Mouse (Mus musculus) limb, embryonic 14.5 days (tissue): ENCODE results near the gene Slco4c1. TPM values are rescaled to one million over a fixed set of nuclear protein-coding genes. Genes with fewer than 3 reads are reported as not detected.

Source experiments
- ATAC-seq: fragments of 200-750 bp; cut with Nextera tagmentation; 2 replicates; pipeline ENCODE4 v1.8.0; 2017; ENCODE audit warnings: low read depth, moderate number of reproducible peaks, moderate TSS enrichment; ENCODE audit not compliant: low FRiP score
- DNase-seq: peaks from one replicate; pipeline ENCODE4 v3.0.0-alpha.2; 2015; ENCODE audit warnings: low spot score
- H3K27ac ChIP-seq: fragments of 300-500 bp; sonication (generic); replicated peaks from 2 replicates; pipeline ENCODE4 v1.5.1; 2014; ENCODE audit warnings: low read depth, mild to moderate bottlenecking, low read length, moderate library complexity, mixed read lengths
- H3K27me3 ChIP-seq: fragments of 300-500 bp; sonication (generic); 2 replicates; pipeline ENCODE4 v1.6.1; 2014; ENCODE audit warnings: low read length, mixed read lengths; ENCODE audit not compliant: control insufficient read depth, insufficient read depth
- H3K36me3 ChIP-seq: fragments of 300-500 bp; sonication (generic); 2 replicates; pipeline ENCODE4 v1.6.1; 2014; ENCODE audit warnings: mild to moderate bottlenecking, low read length, moderate library complexity, mixed read lengths; ENCODE audit not compliant: control insufficient read depth, insufficient read depth
- H3K4me1 ChIP-seq: fragments of 300-500 bp; sonication (generic); 2 replicates; pipeline ENCODE4 v1.6.1; 2014; ENCODE audit warnings: antibody characterized with exemption, low read length, mixed read lengths; ENCODE audit not compliant: control insufficient read depth, insufficient read depth
- H3K4me2 ChIP-seq: fragments of 300-500 bp; sonication (generic); replicated peaks from 2 replicates; pipeline ENCODE4 v1.6.1; 2014; ENCODE audit warnings: low read depth, mild to moderate bottlenecking, low read length, moderate library complexity; ENCODE audit not compliant: severe bottlenecking
- H3K4me3 ChIP-seq: fragments of 300-500 bp; sonication (generic); replicated peaks from 2 replicates; pipeline ENCODE4 v1.5.1; 2014; ENCODE audit warnings: low read length
- H3K9ac ChIP-seq: fragments of 300-500 bp; sonication (generic); 2 replicates; pipeline ENCODE4 v1.6.1; 2014; ENCODE audit warnings: mild to moderate bottlenecking, low read depth, low read length, moderate library complexity; ENCODE audit not compliant: severe bottlenecking
- H3K9me3 ChIP-seq: fragments of 300-500 bp; sonication (generic); 2 replicates; pipeline ENCODE4 v1.6.1; 2016; ENCODE audit warnings: low read length; ENCODE audit not compliant: control insufficient read depth
- POLR2A ChIP-seq: fragments of 200-500 bp; IDR thresholded peaks from 2 replicates; pipeline ENCODE4 v1.8.0; 2012; ENCODE audit warnings: inconsistent platforms, mild to moderate bottlenecking, moderate library complexity, borderline replicate concordance; ENCODE audit not compliant: insufficient read depth, insufficient read length; ENCODE audit errors: extremely low read depth
- WGBS: fragments of 180-500 bp; shearing (Covaris S2); extraction: QIAGEN DNeasy Blood & Tissue Kit; methylation state at CpG from one replicate; pipeline ENCODE4 v1.1.7; 2014; 5-methylcytosine and 5-hydroxymethylcytosine counted together
- polyA plus RNA-seq, 2 experiments: library from polyadenylated mRNA; depleted of rRNA in 1 of 2; stranded (reverse) in 1 of 2; unstranded in 1 of 2; fragments of >200 nt; fragmentation: Nextera tagmentation in 1 of 2; extraction: Ambion mirVana in 1 of 2; gene quantifications; 2 replicates each; pipeline versions ENCODE4 v1.2.1 to v1.2.3; 2012 to 2014

The Slco4c1 gene
- polyA plus RNA-seq, 2 experiments, result 0.01 TPM; not detected in 1

DNA sequence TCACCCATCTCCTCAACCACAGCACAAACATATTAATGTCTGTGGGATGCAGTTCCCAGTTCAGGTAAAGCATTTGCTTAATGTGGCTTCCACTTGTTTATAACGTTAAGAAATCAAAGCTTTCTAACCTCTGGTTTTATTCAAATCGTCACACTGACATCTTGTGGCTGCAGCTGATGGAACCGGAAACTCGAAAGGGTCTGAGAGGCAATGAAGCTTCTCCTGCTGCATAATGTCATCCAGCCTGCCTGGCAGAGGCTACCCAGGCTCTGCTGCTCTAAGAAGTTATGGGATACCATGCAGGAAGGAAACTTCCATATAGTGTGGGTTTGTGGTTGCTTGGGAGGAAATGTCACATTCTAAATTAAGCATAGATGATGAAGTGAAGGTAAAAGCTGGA, 103.7 kb downstream of the Slco4c1 start:
- Histone ChIP-seq H3K9me3 (no peaks in the 10 kb centered on the region), H3K27ac (no peak overlapping the region), H3K4me3 (no peak overlapping the region), H3K36me3 (no peaks in the 10 kb centered on the region), H3K4me1 (no peaks in the 10 kb centered on the region), H3K27me3 (no peaks in the 10 kb centered on the region), H3K4me2 (no peak overlapping the region), H3K9ac (no peak overlapping the region)
- WGBS, result 15% methylated on average over 4 of the region's 4 CpGs
- ATAC-seq (no peak), DNase-seq (peak; percentile 4)
- TF ChIP-seq POLR2A, result no peak

DNA sequence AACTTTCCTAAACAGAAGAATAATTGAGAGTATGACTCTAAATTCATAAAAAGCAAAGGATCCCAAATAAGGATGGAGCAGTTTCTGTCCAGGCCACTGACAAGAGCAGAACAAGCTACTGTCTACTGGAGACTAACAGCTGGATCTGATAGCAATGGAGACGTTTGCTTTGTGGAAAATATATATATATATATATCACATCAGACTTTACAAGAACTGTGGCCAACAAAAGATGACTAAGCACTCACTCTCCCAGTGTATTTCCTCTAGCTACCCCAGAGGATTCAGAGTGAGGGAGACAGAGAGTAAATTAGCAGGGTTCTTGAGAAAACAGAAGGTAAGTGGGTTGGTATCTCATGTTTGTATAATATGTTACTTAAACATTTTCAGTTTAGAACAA, 105.4 kb downstream of the Slco4c1 start:
- H3K4me1 ChIP-seq, result no peaks in the 10 kb centered on the region
- H3K4me2 ChIP-seq, result no peak overlapping the region
- no peak overlapping the region for H3K27ac ChIP-seq
- H3K9me3 ChIP-seq, result no peaks in the 10 kb centered on the region
- H3K4me3 ChIP-seq, result no peak overlapping the region
- DNase-seq (no peak), ATAC-seq (no peak)
- TF ChIP-seq POLR2A, result no peak
- no peak overlapping the region for H3K9ac ChIP-seq
- no peaks in the 10 kb centered on the region for H3K27me3 ChIP-seq
- 32% methylated on average over 1 of the region's 1 CpGs for WGBS
- H3K36me3 ChIP-seq, result no peaks in the 10 kb centered on the region
